Mouse (Mus musculus) MEL (cell line): ENCODE data around the gene Cd151.

Experiments used
- CTCF ChIP-seq, 3 experiments: IDR thresholded peaks in 2 of 3; conservative IDR thresholded peaks in 1 of 3; 2 replicates each; pipeline ENCODE4 v1.5.1; 2011 to 2012; ENCODE audit warnings: low read length in 3 of 3, low read depth in 2 of 3, mild to moderate bottlenecking in 2 of 3, improper control_type of control experiment in 1 of 3, inconsistent platforms in 1 of 3, mixed read lengths in 1 of 3, moderate library complexity in 1 of 3; ENCODE audit not compliant: control insufficient read depth in 1 of 3, insufficient read depth in 1 of 3, poor library complexity in 1 of 3, severe bottlenecking in 1 of 3
- HCFC1 ChIP-seq: IDR thresholded peaks from 2 replicates; pipeline ENCODE4 v1.6.1; 2012; ENCODE audit warnings: low read depth, mild to moderate bottlenecking, inconsistent platforms, low read length, improper control_type of control experiment, moderate library complexity
- MAFK ChIP-seq: IDR thresholded peaks from 2 replicates; pipeline ENCODE4 v1.6.1; 2011; ENCODE audit warnings: low read depth, mild to moderate bottlenecking, low read length, improper control_type of control experiment, borderline replicate concordance
- MAX ChIP-seq: IDR thresholded peaks from 2 replicates; pipeline ENCODE4 v1.6.1; 2011; ENCODE audit warnings: low read length, improper control_type of control experiment
- MEF2A ChIP-seq: IDR thresholded peaks from 2 replicates; pipeline ENCODE4 v1.6.1; 2014; ENCODE audit warnings: low read depth, mild to moderate bottlenecking, inconsistent platforms, low read length, improper control_type of control experiment; ENCODE audit not compliant: poor library complexity, insufficient replicate concordance, severe bottlenecking; ENCODE audit errors: extremely low read depth
- RAD21 ChIP-seq: IDR thresholded peaks from 2 replicates; pipeline ENCODE4 v1.6.1; 2011; ENCODE audit warnings: mild to moderate bottlenecking, low read depth, low read length, improper control_type of control experiment
- RCOR1 ChIP-seq: IDR thresholded peaks from 2 replicates; pipeline ENCODE4 v1.6.1; 2012; ENCODE audit warnings: low read depth, mild to moderate bottlenecking, inconsistent platforms, low read length, improper control_type of control experiment
- TBP ChIP-seq: IDR thresholded peaks from 2 replicates; pipeline ENCODE4 v1.8.0; 2011; ENCODE audit warnings: low read depth, low read length, improper control_type of control experiment
- ZNF384 ChIP-seq: IDR thresholded peaks from 2 replicates; pipeline ENCODE4 v1.6.1; 2012; ENCODE audit warnings: low read depth, mild to moderate bottlenecking, inconsistent platforms, low read length, improper control_type of control experiment

DNA sequence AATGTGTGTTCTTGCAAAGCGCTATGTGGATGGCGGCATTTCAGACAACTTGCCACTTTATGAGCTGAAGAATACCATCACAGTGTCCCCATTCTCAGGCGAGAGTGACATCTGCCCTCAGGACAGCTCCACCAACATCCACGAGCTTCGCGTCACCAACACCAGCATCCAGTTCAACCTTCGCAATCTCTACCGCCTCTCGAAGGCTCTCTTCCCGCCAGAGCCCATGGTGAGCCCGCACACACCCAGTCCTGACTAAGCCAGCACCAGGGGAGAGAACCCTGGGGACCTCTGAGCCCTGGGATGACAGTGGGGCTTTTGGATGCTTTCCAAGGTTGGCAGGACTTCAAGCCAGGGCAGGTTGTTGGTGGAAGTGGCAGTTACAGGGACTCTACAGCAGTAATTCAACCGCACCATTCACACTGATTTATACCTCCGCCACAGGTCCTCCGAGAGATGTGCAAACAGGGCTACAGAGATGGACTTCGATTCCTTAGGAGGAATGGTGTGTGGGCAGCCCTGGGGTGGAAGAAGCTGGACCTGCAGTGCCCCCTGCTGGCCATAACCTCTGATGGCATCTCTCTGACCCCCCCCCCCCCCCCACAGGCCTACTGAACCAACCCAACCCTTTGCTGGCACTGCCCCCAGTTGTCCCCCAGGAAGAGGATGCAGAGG lies 9.1 kb upstream of the Cd151 start:
- TF ChIP-seq MAFK, result no peak
- TF ChIP-seq CTCF (IDR thresholded peaks at IDR 0.05 in 2 of 3, conservative IDR thresholded peaks at IDR 0.05 in 1 of 3; ENCODE audit: control insufficient read depth in 1 of 3, insufficient read depth in 1 of 3, low read depth in 2 of 3, low read length in 3 of 3, poor library complexity in 1 of 3, severe bottlenecking in 1 of 3), result peak; percentile 55 to 86 (median 63); a peak in 5 of 6 replicates
- TF ChIP-seq MEF2A, result no peak
- peak; percentile 53 for TF ChIP-seq RAD21
- no peak for TF ChIP-seq ZNF384
- TF ChIP-seq MAX, result no peak
- no peak for TF ChIP-seq RCOR1
- no peak for TF ChIP-seq HCFC1
- TF ChIP-seq TBP, result no peak
